Mouse (Mus musculus) MEL (cell line): ENCODE results near the gene Bad. TPM values are rescaled to one million over a fixed set of nuclear protein-coding genes. Genes with fewer than 3 reads are reported as not detected.

ENCODE experiments used
- DNase-seq: peaks from one replicate; pipeline ENCODE4 v3.0.0; 2011; ENCODE audit warnings: low read depth, low spot score
- H3K27ac ChIP-seq: 2 replicates; pipeline ENCODE4 v1.5.1; 2012; ENCODE audit warnings: low read depth, mild to moderate bottlenecking, control low read depth, low read length, moderate library complexity; ENCODE audit not compliant: control insufficient read depth
- H3K27me3 ChIP-seq, 2 experiments: fragments of 150-350 bp in 1 of 2; sonication (generic) in 1 of 2; 2 replicates each; pipeline ENCODE4 v1.6.1; 2012; ENCODE audit warnings: low read length in 2 of 2, mild to moderate bottlenecking in 2 of 2, improper control_type of control experiment in 1 of 2, moderate library complexity in 1 of 2; ENCODE audit not compliant: insufficient read depth in 2 of 2, control insufficient read depth in 1 of 2
- H3K36me3 ChIP-seq, 2 experiments: 2 replicates each; pipeline ENCODE4 v1.6.1; 2012 to 2014; ENCODE audit warnings: low read length in 2 of 2, improper control_type of control experiment in 1 of 2, inconsistent platforms in 1 of 2, mild to moderate bottlenecking in 1 of 2; ENCODE audit not compliant: insufficient read depth in 2 of 2, control insufficient read depth in 1 of 2
- H3K4me1 ChIP-seq, 2 experiments: fragments of 150-350 bp in 1 of 2; sonication (generic) in 1 of 2; 2 replicates each; pipeline ENCODE4 v1.6.1; 2012; ENCODE audit warnings: low read length in 2 of 2, improper control_type of control experiment in 1 of 2, mild to moderate bottlenecking in 1 of 2; ENCODE audit not compliant: insufficient read depth in 2 of 2, control insufficient read depth in 1 of 2
- H3K4me3 ChIP-seq, 2 experiments: fragments of 150-350 bp in 1 of 2; sonication (generic) in 1 of 2; 2 replicates each; pipeline ENCODE4 v1.5.1; 2012; ENCODE audit warnings: low read depth in 2 of 2, low read length in 2 of 2, mild to moderate bottlenecking in 2 of 2, moderate library complexity in 2 of 2, control low read depth in 1 of 2, improper control_type of control experiment in 1 of 2; ENCODE audit not compliant: control insufficient read depth in 1 of 2, insufficient read depth in 1 of 2
- H3K79me2 ChIP-seq: 2 replicates; pipeline ENCODE4 v1.6.1; 2012; ENCODE audit warnings: mild to moderate bottlenecking, low read length, moderate library complexity; ENCODE audit not compliant: control insufficient read depth, poor library complexity, insufficient read depth
- H3K9ac ChIP-seq: 2 replicates; pipeline ENCODE4 v1.6.1; 2012; ENCODE audit warnings: low read depth, mild to moderate bottlenecking, control low read depth, low read length, moderate library complexity; ENCODE audit not compliant: control insufficient read depth, poor library complexity, severe bottlenecking
- H3K9me3 ChIP-seq: fragments of 150-350 bp; sonication (generic); replicated peaks from 2 replicates; pipeline ENCODE4 v1.6.1; 2012; ENCODE audit warnings: mild to moderate bottlenecking, low read length, improper control_type of control experiment, moderate library complexity; ENCODE audit not compliant: insufficient read depth
- CHD1 ChIP-seq: IDR thresholded peaks from 2 replicates; pipeline ENCODE4 v1.6.1; 2012; ENCODE audit warnings: low read depth, mild to moderate bottlenecking, inconsistent platforms, low read length, improper control_type of control experiment
- CHD2 ChIP-seq: IDR thresholded peaks from 2 replicates; pipeline ENCODE4 v1.6.1; 2011; ENCODE audit warnings: low read length, improper control_type of control experiment
- CTCF ChIP-seq, 3 experiments: IDR thresholded peaks in 2 of 3; conservative IDR thresholded peaks in 1 of 3; 2 replicates each; pipeline ENCODE4 v1.5.1; 2011 to 2012; ENCODE audit warnings: low read length in 3 of 3, low read depth in 2 of 3, mild to moderate bottlenecking in 2 of 3, improper control_type of control experiment in 1 of 3, inconsistent platforms in 1 of 3, mixed read lengths in 1 of 3, moderate library complexity in 1 of 3; ENCODE audit not compliant: control insufficient read depth in 1 of 3, insufficient read depth in 1 of 3, poor library complexity in 1 of 3, severe bottlenecking in 1 of 3
- E2F4 ChIP-seq: IDR thresholded peaks from 2 replicates; pipeline ENCODE4 v1.6.1; 2011; ENCODE audit warnings: low read depth, low read length, improper control_type of control experiment, borderline replicate concordance
- ELF1 ChIP-seq: IDR thresholded peaks from 2 replicates; pipeline ENCODE4 v1.6.1; 2014; ENCODE audit warnings: low read depth, mild to moderate bottlenecking, inconsistent platforms, low read length, improper control_type of control experiment, moderate library complexity
- EP300 ChIP-seq, 2 experiments: IDR thresholded peaks; 2 replicates each; pipeline ENCODE4 v1.6.1; 2011; ENCODE audit warnings: improper control_type of control experiment in 2 of 2, low read length in 2 of 2, low read depth in 1 of 2, mild to moderate bottlenecking in 1 of 2
- ETS1 ChIP-seq: IDR thresholded peaks from 2 replicates; pipeline ENCODE4 v1.6.1; 2012; ENCODE audit warnings: low read depth, mild to moderate bottlenecking, inconsistent platforms, low read length, improper control_type of control experiment, moderate library complexity
- GATA1 ChIP-seq: IDR thresholded peaks from 2 replicates; pipeline ENCODE4 v1.6.1; 2011; ENCODE audit warnings: low read depth, low read length, improper control_type of control experiment
- HCFC1 ChIP-seq: IDR thresholded peaks from 2 replicates; pipeline ENCODE4 v1.6.1; 2012; ENCODE audit warnings: low read depth, mild to moderate bottlenecking, inconsistent platforms, low read length, improper control_type of control experiment, moderate library complexity
- JUND ChIP-seq: IDR thresholded peaks from 2 replicates; pipeline ENCODE4 v1.6.1; 2011; ENCODE audit warnings: low read depth, mild to moderate bottlenecking, improper control_type of control experiment, low read length
- KAT2A ChIP-seq: conservative IDR thresholded peaks from 2 replicates; pipeline ENCODE4 v1.6.1; 2012; ENCODE audit warnings: low read depth, low read length, improper control_type of control experiment, inconsistent platforms
- MAFK ChIP-seq: IDR thresholded peaks from 2 replicates; pipeline ENCODE4 v1.6.1; 2011; ENCODE audit warnings: low read depth, mild to moderate bottlenecking, low read length, improper control_type of control experiment, borderline replicate concordance
- MAX ChIP-seq: IDR thresholded peaks from 2 replicates; pipeline ENCODE4 v1.6.1; 2011; ENCODE audit warnings: low read length, improper control_type of control experiment
- MEF2A ChIP-seq: IDR thresholded peaks from 2 replicates; pipeline ENCODE4 v1.6.1; 2014; ENCODE audit warnings: low read depth, mild to moderate bottlenecking, inconsistent platforms, low read length, improper control_type of control experiment; ENCODE audit not compliant: poor library complexity, insufficient replicate concordance, severe bottlenecking; ENCODE audit errors: extremely low read depth
- MXI1 ChIP-seq: IDR thresholded peaks from 2 replicates; pipeline ENCODE4 v1.6.1; 2011; ENCODE audit warnings: mild to moderate bottlenecking, low read depth, low read length, improper control_type of control experiment
- MYB ChIP-seq: IDR thresholded peaks from 2 replicates; pipeline ENCODE4 v1.6.1; 2011; ENCODE audit warnings: mild to moderate bottlenecking, low read depth, low read length, improper control_type of control experiment
- MYC ChIP-seq: IDR thresholded peaks from 2 replicates; pipeline ENCODE4 v1.6.1; 2011; ENCODE audit warnings: low read depth, mild to moderate bottlenecking, low read length, improper control_type of control experiment, moderate library complexity
- NELFE ChIP-seq: IDR thresholded peaks from 2 replicates; pipeline ENCODE4 v1.6.1; 2011; ENCODE audit warnings: low read depth, low read length, improper control_type of control experiment
- NRF1 ChIP-seq: IDR thresholded peaks from 2 replicates; pipeline ENCODE4 v1.6.1; 2014; ENCODE audit warnings: low read depth, mild to moderate bottlenecking, inconsistent platforms, low read length, improper control_type of control experiment, moderate library complexity; ENCODE audit not compliant: poor library complexity, insufficient read depth, severe bottlenecking
- POLR2A ChIP-seq, 2 experiments: IDR thresholded peaks; 2 replicates each; pipeline ENCODE4 v1.6.1; 2011 to 2012; ENCODE audit warnings: low read length in 2 of 2, mild to moderate bottlenecking in 2 of 2, control low read depth in 1 of 2, improper control_type of control experiment in 1 of 2, low read depth in 1 of 2, moderate library complexity in 1 of 2; ENCODE audit not compliant: control insufficient read depth in 1 of 2, insufficient read depth in 1 of 2, poor library complexity in 1 of 2
- POLR2AphosphoS2 ChIP-seq: IDR thresholded peaks from 2 replicates; pipeline ENCODE4 v1.6.1; 2011; ENCODE audit warnings: low read length, improper control_type of control experiment
- POLR2AphosphoS5 ChIP-seq: IDR thresholded peaks from 2 replicates; pipeline ENCODE4 v1.6.1; 2012; ENCODE audit warnings: low read depth, borderline replicate concordance, mild to moderate bottlenecking, inconsistent platforms, low read length, moderate library complexity, mixed read lengths
- RAD21 ChIP-seq: IDR thresholded peaks from 2 replicates; pipeline ENCODE4 v1.6.1; 2011; ENCODE audit warnings: mild to moderate bottlenecking, low read depth, low read length, improper control_type of control experiment
- RCOR1 ChIP-seq: IDR thresholded peaks from 2 replicates; pipeline ENCODE4 v1.6.1; 2012; ENCODE audit warnings: low read depth, mild to moderate bottlenecking, inconsistent platforms, low read length, improper control_type of control experiment
- SIN3A ChIP-seq: IDR thresholded peaks from 2 replicates; pipeline ENCODE4 v1.6.1; 2012; ENCODE audit warnings: low read length, improper control_type of control experiment, inconsistent platforms
- SMC3 ChIP-seq: IDR thresholded peaks from 2 replicates; pipeline ENCODE4 v1.6.1; 2011; ENCODE audit warnings: low read depth, low read length, improper control_type of control experiment
- TAL1 ChIP-seq: IDR thresholded peaks from 2 replicates; pipeline ENCODE4 v1.6.1; 2012; ENCODE audit warnings: mild to moderate bottlenecking, inconsistent platforms, low read length, moderate library complexity, mixed read lengths
- TBP ChIP-seq: IDR thresholded peaks from 2 replicates; pipeline ENCODE4 v1.8.0; 2011; ENCODE audit warnings: low read depth, low read length, improper control_type of control experiment
- TCF12 ChIP-seq: IDR thresholded peaks from 2 replicates; pipeline ENCODE4 v1.6.1; 2014; ENCODE audit warnings: low read depth, mild to moderate bottlenecking, inconsistent platforms, low read length, improper control_type of control experiment, moderate library complexity
- UBTF ChIP-seq: IDR thresholded peaks from 2 replicates; pipeline ENCODE4 v1.6.1; 2012; ENCODE audit warnings: low read depth, mild to moderate bottlenecking, inconsistent platforms, low read length, improper control_type of control experiment, moderate library complexity, borderline replicate concordance; ENCODE audit not compliant: insufficient read depth
- USF1 ChIP-seq: IDR thresholded peaks from 2 replicates; pipeline ENCODE4 v1.6.1; 2014; ENCODE audit warnings: low read depth, mild to moderate bottlenecking, inconsistent platforms, low read length, improper control_type of control experiment, moderate library complexity
- USF2 ChIP-seq, 2 experiments: IDR thresholded peaks; 2 replicates each; pipeline ENCODE4 v1.6.1; 2011 to 2012; ENCODE audit warnings: improper control_type of control experiment in 2 of 2, low read length in 2 of 2, borderline replicate concordance in 1 of 2, inconsistent platforms in 1 of 2, low read depth in 1 of 2, mild to moderate bottlenecking in 1 of 2; ENCODE audit not compliant: insufficient read depth in 1 of 2
- ZKSCAN1 ChIP-seq: IDR thresholded peaks from 2 replicates; pipeline ENCODE4 v1.6.1; 2012; ENCODE audit warnings: low read depth, mild to moderate bottlenecking, inconsistent platforms, low read length, improper control_type of control experiment, moderate library complexity
- ZMIZ1 ChIP-seq: IDR thresholded peaks from 2 replicates; pipeline ENCODE4 v1.6.1; 2012; ENCODE audit warnings: low read depth, mild to moderate bottlenecking, inconsistent platforms, low read length, improper control_type of control experiment, moderate library complexity
- ZNF384 ChIP-seq: IDR thresholded peaks from 2 replicates; pipeline ENCODE4 v1.6.1; 2012; ENCODE audit warnings: low read depth, mild to moderate bottlenecking, inconsistent platforms, low read length, improper control_type of control experiment
- polyA plus RNA-seq, 2 experiments: library from polyadenylated mRNA; stranded (reverse) in 1 of 2; unstranded in 1 of 2; fragments of >175 nt in 1 of 2; fragments of >200 nt in 1 of 2; gene quantifications; 2 replicates each; pipeline versions ENCODE4 v1.2.1 to v1.2.4; 2012; ENCODE audit warnings: low replicate concordance in 2 of 2, low read depth in 1 of 2; ENCODE audit not compliant: insufficient read length in 2 of 2, insufficient read depth in 1 of 2, missing spikeins in 1 of 2
- total RNA-seq: library from RNA; depleted of rRNA; stranded (reverse); fragments of 300-350 nt; gene quantifications from 2 replicates; pipeline ENCODE4 v1.2.3, GENCODE M21; 2012

Bad gene
- total and polyA plus RNA-seq, 3 experiments = 51.7 to 69.7 TPM; not detected in 1

- Histone ChIP-seq H3K27me3 (no peaks in the 10 kb centered on the region), H3K36me3 (peaks cover 0 to 30% of the 10 kb centered on the region in 2 experiments; a peak in 2 of 4 replicates), H3K79me2 (peaks cover 33% of the 10 kb centered on the region), H3K4me3 (peak within 1 kb of the TSS; percentile 76 to 92), H3K27ac (peak within 1 kb of the TSS; percentile 94), H3K9ac (peak within 1 kb of the TSS; percentile 87), H3K4me1 (peaks cover 2 to 47% of the 10 kb centered on the region in 2 experiments), H3K9me3 (no peaks in the 10 kb centered on the region)
- peak; percentile 96 for DNase-seq
- TF ChIP-seq SIN3A = peak; percentile 95
- peak; percentile 60 for TF ChIP-seq ELF1
- 0 out of 2 replicates have a peak, but pooled peaks have one; percentile 12 for TF ChIP-seq TCF12
- TF ChIP-seq USF1 = peak; percentile 86
- TF ChIP-seq USF2 (IDR thresholded peaks at IDR 0.05; ENCODE audit: borderline replicate concordance in 1 of 2, insufficient read depth in 1 of 2, low read depth in 1 of 2, low read length in 2 of 2) = no peak
- TF ChIP-seq EP300 (IDR thresholded peaks at IDR 0.05; ENCODE audit: low read depth in 1 of 2, low read length in 2 of 2) = no peak
- no peak for TF ChIP-seq SMC3
- no peak for TF ChIP-seq MAFK
- 0 out of 2 replicates have a peak, but pooled peaks have one; percentile 34 for TF ChIP-seq NRF1
- TF ChIP-seq RAD21 = no peak
- TF ChIP-seq JUND = no peak
- no peak for TF ChIP-seq ZKSCAN1
- TF ChIP-seq HCFC1 = peak; percentile 93
- TF ChIP-seq POLR2AphosphoS5 = no peak
- no peak for TF ChIP-seq CHD2
- no peak for TF ChIP-seq RCOR1
- TF ChIP-seq CTCF (IDR thresholded peaks at IDR 0.05 in 2 of 3, conservative IDR thresholded peaks at IDR 0.05 in 1 of 3; ENCODE audit: control insufficient read depth in 1 of 3, insufficient read depth in 1 of 3, low read depth in 2 of 3, low read length in 3 of 3, poor library complexity in 1 of 3, severe bottlenecking in 1 of 3) = no peak
- no peak for TF ChIP-seq E2F4
- no peak for TF ChIP-seq TAL1
- TF ChIP-seq POLR2AphosphoS2 = peak; percentile 41; the same call in 1 of the 2 replicates
- no peak; the same call in 1 of the 2 replicates for TF ChIP-seq KAT2A
- TF ChIP-seq NELFE = peak; percentile 54
- TF ChIP-seq TBP = no peak
- peak; percentile 92 for TF ChIP-seq MAX
- TF ChIP-seq MXI1 = peak; percentile 92
- no peak for TF ChIP-seq MYB
- peak; percentile 45; the same call in 1 of the 2 replicates for TF ChIP-seq ETS1
- TF ChIP-seq CHD1 = no peak; the same call in 1 of the 2 replicates
- peak in 1 of 2 experiments; percentile 66; a peak in 2 of 4 replicates for TF ChIP-seq POLR2A (IDR thresholded peaks at IDR 0.05; ENCODE audit: control insufficient read depth in 1 of 2, insufficient read depth in 1 of 2, low read depth in 1 of 2, low read length in 2 of 2, poor library complexity in 1 of 2)
- TF ChIP-seq MEF2A = no peak
- TF ChIP-seq ZNF384 = no peak
- TF ChIP-seq ZMIZ1 = no peak
- no peak for TF ChIP-seq GATA1
- no peak for TF ChIP-seq UBTF
- peak; percentile 95 for TF ChIP-seq MYC
These were observed 32.8 kb downstream of the Bad start, which contains the start of gene Ppp1r14b for GRCm38 (mm10) chr19:6974211-6975205. Gene Ppp1r14b, plus strand, starts transcription at chr19:6974968.
